Mouse (Mus musculus) regulatory T cell (primary cell): ENCODE measurements around the gene Alx1.

ENCODE experiments used
- in situ Hi-C: fragments of 300-600 bp; cut with MboI, MseI; formaldehyde crosslinking; loops from one replicate; pipeline ENCODE4 v1.15.1; 2025; ENCODE audit warnings: high pct_unique_total_duplicates

Gene Alx1

GRCm38 (mm10) chr10:103029730-103030490 is at the start of gene Alx1:
Gene Alx1 (minus strand): TSS chr10:103030215.
- in situ Hi-C loops = no loop called here

- in situ Hi-C loops = no loop called here
These were observed 19.6 kb upstream of the Alx1 start for GRCm38 (mm10) chr10:103049593-103049992.

GRCm38 (mm10) chr10:103046623-103047022 is 16.6 kb upstream of the Alx1 start:
- in situ Hi-C loops = no loop called here

- in situ Hi-C loops = no loop called here
These were observed 15.0 kb upstream of the Alx1 start for GRCm38 (mm10) chr10:103045019-103045418.

GRCm38 (mm10) chr10:103035002-103035640 is 5.1 kb upstream of the Alx1 start:
- in situ Hi-C loops = no loop called here

- in situ Hi-C loops = no loop called here
These were observed 916 bp upstream of the Alx1 start for GRCm38 (mm10) chr10:103030931-103031330.

GRCm38 (mm10) chr10:103029132-103029729 is 784 bp downstream of the Alx1 start:
- in situ Hi-C loops = no loop called here

- in situ Hi-C loops = no loop called here
These were observed 1.5 kb downstream of the Alx1 start for GRCm38 (mm10) chr10:103028253-103029131.

GRCm38 (mm10) chr10:103027931-103028252 is 2.1 kb downstream of the Alx1 start:
- in situ Hi-C loops = no loop called here

- in situ Hi-C loops = no loop called here
These were observed 2.6 kb downstream of the Alx1 start for GRCm38 (mm10) chr10:103027226-103027930.

GRCm38 (mm10) chr10:103026636-103027225 is 3.3 kb downstream of the Alx1 start:
- in situ Hi-C loops = no loop called here

GRCm38 (mm10) chr10:103002556-103002955 is 27.5 kb downstream of the Alx1 start:
- in situ Hi-C loops = no loop called here

- in situ Hi-C loops = no loop called here
These were observed 29.1 kb downstream of the Alx1 start for GRCm38 (mm10) chr10:103000902-103001301.

GRCm38 (mm10) chr10:102999584-102999983 is 30.4 kb downstream of the Alx1 start:
- in situ Hi-C loops = no loop called here

- in situ Hi-C loops = no loop called here
These were observed 54.9 kb downstream of the Alx1 start for GRCm38 (mm10) chr10:102975106-102975505.

- in situ Hi-C loops = no loop called here
These were observed 70.4 kb downstream of the Alx1 start for GRCm38 (mm10) chr10:102959602-102960001.
